In the genomic region with DNA sequence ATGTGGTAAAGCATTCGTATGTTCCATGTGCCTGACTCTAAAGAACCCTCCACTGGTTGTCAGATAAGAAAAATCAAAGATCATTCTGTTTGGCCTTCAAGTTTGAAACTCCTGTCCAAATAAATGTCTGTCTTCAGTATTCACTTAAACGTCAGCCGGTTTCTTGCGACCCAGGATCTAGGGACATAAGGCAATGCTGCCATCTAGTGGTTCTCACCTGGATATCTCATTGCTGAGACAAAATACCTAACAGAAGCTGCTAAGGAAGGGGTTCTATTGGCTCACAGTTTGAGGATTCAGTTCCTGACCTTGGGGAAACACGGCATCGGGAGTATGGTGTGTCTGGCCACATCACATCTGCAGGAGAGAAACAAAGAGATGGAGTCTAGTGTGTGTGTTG, we compare ENCODE assay signal across 8 mouse cellular contexts.
DNase-seq lines count a peak whose midpoint lies in the region; ATAC-seq lines count a peak whose summit lies in the region.

No protein-coding gene starts in this region.

- H3K4me2 ChIP-seq in kidney, embryonic 15.5 days: no peak overlapping the region
- H3K4me2 ChIP-seq in midbrain, embryonic 14.5 days (ENCODE audit: low read length): no peak overlapping the region

- peak; percentile 51 for DNase-seq in kidney, adult 18-20 months
- peak; percentile 49 for DNase-seq in MN1 (ENCODE audit: low spot score)
- peak; percentile 9 to 50 for DNase-seq in cerebellum, postnatal 25 days
- peak; percentile 8 to 23 for DNase-seq in heart, adult 9 months (ENCODE audit: low spot score in 2 of 2)
- DNase-seq in layer of hippocampus, postnatal 25 days (ENCODE audit: extremely low spot score in 1 of 2, low spot score in 1 of 2): peak; percentile 10 to 14
- peak; percentile 88 for DNase-seq in midbrain, embryonic 14.5 days
- DNase-seq in spleen, postnatal 14 days (ENCODE audit: low spot score in 2 of 2): no peak

- H3K9ac ChIP-seq in kidney, embryonic 15.5 days: no peak overlapping the region
- no peak overlapping the region for H3K9ac ChIP-seq in midbrain, embryonic 14.5 days (replicated peaks; ENCODE audit: low read length)

- H3K4me3 ChIP-seq in kidney, embryonic 15.5 days (replicated peaks): no peak overlapping the region
- H3K4me3 ChIP-seq in midbrain, embryonic 14.5 days (replicated peaks; ENCODE audit: low read depth, low read length): no peak overlapping the region

- H3K27ac ChIP-seq in kidney, embryonic 15.5 days: no peak overlapping the region
- no peak overlapping the region for H3K27ac ChIP-seq in midbrain, embryonic 14.5 days (replicated peaks; ENCODE audit: low read depth, low read length)

- 46% methylated on average over 6 of the region's 6 CpGs for WGBS in kidney, embryonic 15.5 days
- 40% methylated on average over 6 of the region's 6 CpGs for WGBS in midbrain, embryonic 14.5 days

- H3K4me1 ChIP-seq in kidney, embryonic 15.5 days: no peaks in the 10 kb centered on the region
- H3K4me1 ChIP-seq in midbrain, embryonic 14.5 days (ENCODE audit: control insufficient read depth, insufficient read depth, low read length): no peaks in the 10 kb centered on the region

- no peak for ATAC-seq in kidney, embryonic 15.5 days (replicated peaks; ENCODE audit: low FRiP score)
- ATAC-seq in midbrain, embryonic 14.5 days (ENCODE audit: low FRiP score, low TSS enrichment): peak; percentile 31; the same call in 1 of the 2 replicates

- H3K9me3 ChIP-seq in kidney, embryonic 15.5 days (replicated peaks): no peaks in the 10 kb centered on the region
- H3K9me3 ChIP-seq in midbrain, embryonic 14.5 days (ENCODE audit: control insufficient read depth, low read length): no peaks in the 10 kb centered on the region

- H3K36me3 ChIP-seq in kidney, embryonic 15.5 days: no peaks in the 10 kb centered on the region
- H3K36me3 ChIP-seq in midbrain, embryonic 14.5 days (ENCODE audit: control insufficient read depth, insufficient read depth, low read length): no peaks in the 10 kb centered on the region

- no peaks in the 10 kb centered on the region for H3K27me3 ChIP-seq in kidney, embryonic 15.5 days
- no peaks in the 10 kb centered on the region for H3K27me3 ChIP-seq in midbrain, embryonic 14.5 days (ENCODE audit: control insufficient read depth, insufficient read depth, low read length)

Comparison
In these comparisons a context has a peak if more than half of its experiments do, and no peak if none do; other contexts are left out.
1. DNase-seq: peak in kidney, adult 18-20 months (single experiment), MN1 (single experiment), cerebellum, postnatal 25 days (2 of 2), heart, adult 9 months (2 of 2), layer of hippocampus, postnatal 25 days (2 of 2) and midbrain, embryonic 14.5 days (single experiment); none in spleen, postnatal 14 days (0 of 2).